In genomic region chr5:35170369-35171130, GRCm38 (mm10) we compare ENCODE assay signal across 19 mouse cellular contexts.
DNase-seq lines count a peak whose midpoint lies in the region; ATAC-seq and TF ChIP-seq lines count a peak whose summit lies in the region.
"Had no signal": no experiment of that assay in that cellular context is flagged by ENCODE, and none has a peak within 500 bp of the region (broad histone marks: within the 10 kb centered on the region; RNA-seq: fewer than 3 reads in every experiment).

No protein-coding gene starts in this region.

- no peak for TF ChIP-seq CTCF in brain, embryonic 14.5 days (IDR thresholded peaks at IDR 0.05; ENCODE audit: borderline replicate concordance, extremely low read depth, insufficient read depth, insufficient read length)

- peak; percentile 49; the same call in 1 of the 2 replicates for ATAC-seq in hindbrain, embryonic 15.5 days (ENCODE audit: low FRiP score, low read depth)
- 0 out of 2 replicates have a peak, but pooled peaks have one; percentile 30 for ATAC-seq in limb, embryonic 12.5 days (ENCODE audit: insufficient number of reproducible peaks, insufficient read depth, low FRiP score, low TSS enrichment, low read depth)
- peak; percentile 69 for ATAC-seq in neural tube, embryonic 14.5 days (ENCODE audit: low read depth)
- ATAC-seq in megakaryocyte, adult 5-6 weeks (ENCODE audit: poor library complexity, severe bottlenecking), result no peak
- ATAC-seq: activated CD4-positive, CD25-positive, alpha-beta regulatory T cell, adult 4 months; CD4-positive, CD25-positive, alpha-beta regulatory T cell, adult 4 months; intestine, embryonic 15.5 days; liver, embryonic 12.5 days had no signal

- no peak for DNase-seq in hindbrain, embryonic 10.5 days (ENCODE audit: low spot score)
- DNase-seq in limb, embryonic 10.5 days (ENCODE audit: low spot score), result no peak
- DNase-seq in brain, embryonic 14.5 days (ENCODE audit: low read depth), result peak; percentile 70
- DNase-seq: adrenal gland, postnatal 10 days; heart, postnatal 36 days; kidney, postnatal 36 days; lung, adult 2 months; lung, postnatal 36 days; right cerebral cortex, postnatal 14 days; spleen, adult 18-20 months; thymus, postnatal 25 days had no signal

- TF ChIP-seq POLR2A in brain, embryonic 14.5 days (IDR thresholded peaks at IDR 0.05; ENCODE audit: borderline replicate concordance, extremely low read depth, insufficient read depth, insufficient read length, poor library complexity, severe bottlenecking), result no peak

- no peak overlapping the region for H3K4me3 ChIP-seq in hindbrain, embryonic 15.5 days
- H3K4me3 ChIP-seq in hindbrain, embryonic 10.5 days, result no peak overlapping the region
- no peak overlapping the region for H3K4me3 ChIP-seq in limb, embryonic 12.5 days (replicated peaks)
- no peak overlapping the region for H3K4me3 ChIP-seq in limb, embryonic 10.5 days
- no peak overlapping the region for H3K4me3 ChIP-seq in neural tube, embryonic 14.5 days (ENCODE audit: low read depth, low read length)
- H3K4me3 ChIP-seq: intestine, embryonic 15.5 days; liver, embryonic 12.5 days had no signal

- no peak overlapping the region for H3K4me2 ChIP-seq in hindbrain, embryonic 15.5 days
- H3K4me2 ChIP-seq in limb, embryonic 12.5 days, result no peak overlapping the region
- no peak overlapping the region for H3K4me2 ChIP-seq in neural tube, embryonic 14.5 days (ENCODE audit: low read depth, low read length)
- H3K4me2 ChIP-seq: intestine, embryonic 15.5 days; liver, embryonic 12.5 days had no signal

- no peaks in the 10 kb centered on the region for H3K27me3 ChIP-seq in hindbrain, embryonic 15.5 days
- H3K27me3 ChIP-seq in hindbrain, embryonic 10.5 days (ENCODE audit: insufficient read depth, poor library complexity, severe bottlenecking), result no peaks in the 10 kb centered on the region
- H3K27me3 ChIP-seq in limb, embryonic 12.5 days, result no peaks in the 10 kb centered on the region
- no peaks in the 10 kb centered on the region for H3K27me3 ChIP-seq in limb, embryonic 10.5 days (ENCODE audit: low read depth, poor library complexity, severe bottlenecking)
- no peaks in the 10 kb centered on the region for H3K27me3 ChIP-seq in neural tube, embryonic 14.5 days (ENCODE audit: control insufficient read depth, insufficient read depth, low read length)
- H3K27me3 ChIP-seq: intestine, embryonic 15.5 days had no signal

- H3K27ac ChIP-seq in hindbrain, embryonic 15.5 days (replicated peaks), result peak overlapping the region; percentile 15; the same call in 1 of the 2 replicates
- H3K27ac ChIP-seq in hindbrain, embryonic 10.5 days, result no peak overlapping the region
- no peak overlapping the region for H3K27ac ChIP-seq in limb, embryonic 12.5 days
- no peak overlapping the region for H3K27ac ChIP-seq in limb, embryonic 10.5 days
- peak overlapping the region; percentile 70 for H3K27ac ChIP-seq in neural tube, embryonic 14.5 days (ENCODE audit: low read depth, low read length)
- H3K27ac ChIP-seq: intestine, embryonic 15.5 days; liver, embryonic 12.5 days had no signal

- H3K9me3 ChIP-seq in hindbrain, embryonic 15.5 days, result no peaks in the 10 kb centered on the region
- H3K9me3 ChIP-seq in hindbrain, embryonic 10.5 days, result no peaks in the 10 kb centered on the region
- H3K9me3 ChIP-seq in limb, embryonic 12.5 days, result no peaks in the 10 kb centered on the region
- H3K9me3 ChIP-seq in limb, embryonic 10.5 days (replicated peaks), result no peaks in the 10 kb centered on the region
- no peaks in the 10 kb centered on the region for H3K9me3 ChIP-seq in neural tube, embryonic 14.5 days (ENCODE audit: control insufficient read depth, low read length)
- H3K9me3 ChIP-seq: intestine, embryonic 15.5 days; liver, embryonic 12.5 days had no signal

- H3K36me3 ChIP-seq in hindbrain, embryonic 15.5 days, result no peaks in the 10 kb centered on the region
- H3K36me3 ChIP-seq in hindbrain, embryonic 10.5 days, result no peaks in the 10 kb centered on the region
- H3K36me3 ChIP-seq in limb, embryonic 12.5 days, result no peaks in the 10 kb centered on the region
- H3K36me3 ChIP-seq in limb, embryonic 10.5 days, result no peaks in the 10 kb centered on the region
- no peaks in the 10 kb centered on the region for H3K36me3 ChIP-seq in neural tube, embryonic 14.5 days (ENCODE audit: control insufficient read depth, insufficient read depth, low read length)
- H3K36me3 ChIP-seq: intestine, embryonic 15.5 days; liver, embryonic 12.5 days had no signal

- no peak overlapping the region for H3K9ac ChIP-seq in hindbrain, embryonic 15.5 days
- H3K9ac ChIP-seq in limb, embryonic 12.5 days (replicated peaks), result no peak overlapping the region
- no peak overlapping the region for H3K9ac ChIP-seq in neural tube, embryonic 14.5 days (replicated peaks; ENCODE audit: low read depth, low read length)
- H3K9ac ChIP-seq: intestine, embryonic 15.5 days; liver, embryonic 12.5 days had no signal

- 57% methylated on average over 11 of the region's 11 CpGs for WGBS in hindbrain, embryonic 15.5 days
- 88% methylated on average over 11 of the region's 11 CpGs for WGBS in hindbrain, embryonic 10.5 days
- WGBS in limb, embryonic 12.5 days, result 53% methylated on average over 11 of the region's 11 CpGs
- WGBS in limb, embryonic 10.5 days, result 79% methylated on average over 11 of the region's 11 CpGs
- 36% methylated on average over 11 of the region's 11 CpGs for WGBS in neural tube, embryonic 14.5 days

- peaks cover 5% of the 10 kb centered on the region; the same call in 1 of the 2 replicates for H3K4me1 ChIP-seq in hindbrain, embryonic 15.5 days (replicated peaks)
- H3K4me1 ChIP-seq in hindbrain, embryonic 10.5 days (replicated peaks), result 0 out of 2 replicates have a peak, but pooled peaks cover under 1% of the 10 kb centered on the region
- H3K4me1 ChIP-seq in limb, embryonic 12.5 days (replicated peaks), result peaks cover 11% of the 10 kb centered on the region; the same call in 1 of the 2 replicates
- H3K4me1 ChIP-seq in limb, embryonic 10.5 days, result no peaks in the 10 kb centered on the region
- no peaks in the 10 kb centered on the region; the same call in 1 of the 2 replicates for H3K4me1 ChIP-seq in neural tube, embryonic 14.5 days (ENCODE audit: control insufficient read depth, insufficient read depth, low read length)
- H3K4me1 ChIP-seq: intestine, embryonic 15.5 days had no signal

Comparison
In these comparisons a context has a peak if more than half of its experiments do, and no peak if none do; other contexts are left out.
1. H3K27ac ChIP-seq: peak in hindbrain, embryonic 15.5 days (single experiment) and neural tube, embryonic 14.5 days (single experiment); none in hindbrain, embryonic 10.5 days (single experiment), limb, embryonic 12.5 days (single experiment) and limb, embryonic 10.5 days (single experiment).